Mouse (Mus musculus) MEL (cell line): ENCODE results near the gene Gm37596. TPM values are rescaled to one million over a fixed set of nuclear protein-coding genes. Genes with fewer than 3 reads are reported as not detected.
"Not testable (repeated sequence)": the region's sequence is repeated elsewhere in the genome, so short reads cannot be mapped to it uniquely, and the experiment has no call there.

Experiments used
- DNase-seq: peaks from one replicate; pipeline ENCODE4 v3.0.0; 2011; ENCODE audit warnings: low read depth, low spot score
- H3K27ac ChIP-seq: 2 replicates; pipeline ENCODE4 v1.5.1; 2012; ENCODE audit warnings: low read depth, mild to moderate bottlenecking, control low read depth, low read length, moderate library complexity; ENCODE audit not compliant: control insufficient read depth
- H3K27me3 ChIP-seq, 2 experiments: fragments of 150-350 bp in 1 of 2; sonication (generic) in 1 of 2; 2 replicates each; pipeline ENCODE4 v1.6.1; 2012; ENCODE audit warnings: low read length in 2 of 2, mild to moderate bottlenecking in 2 of 2, improper control_type of control experiment in 1 of 2, moderate library complexity in 1 of 2; ENCODE audit not compliant: insufficient read depth in 2 of 2, control insufficient read depth in 1 of 2
- H3K36me3 ChIP-seq, 2 experiments: 2 replicates each; pipeline ENCODE4 v1.6.1; 2012 to 2014; ENCODE audit warnings: low read length in 2 of 2, improper control_type of control experiment in 1 of 2, inconsistent platforms in 1 of 2, mild to moderate bottlenecking in 1 of 2; ENCODE audit not compliant: insufficient read depth in 2 of 2, control insufficient read depth in 1 of 2
- H3K4me1 ChIP-seq, 2 experiments: fragments of 150-350 bp in 1 of 2; sonication (generic) in 1 of 2; 2 replicates each; pipeline ENCODE4 v1.6.1; 2012; ENCODE audit warnings: low read length in 2 of 2, improper control_type of control experiment in 1 of 2, mild to moderate bottlenecking in 1 of 2; ENCODE audit not compliant: insufficient read depth in 2 of 2, control insufficient read depth in 1 of 2
- H3K4me3 ChIP-seq, 2 experiments: fragments of 150-350 bp in 1 of 2; sonication (generic) in 1 of 2; 2 replicates each; pipeline ENCODE4 v1.5.1; 2012; ENCODE audit warnings: low read depth in 2 of 2, low read length in 2 of 2, mild to moderate bottlenecking in 2 of 2, moderate library complexity in 2 of 2, control low read depth in 1 of 2, improper control_type of control experiment in 1 of 2; ENCODE audit not compliant: control insufficient read depth in 1 of 2, insufficient read depth in 1 of 2
- H3K79me2 ChIP-seq: 2 replicates; pipeline ENCODE4 v1.6.1; 2012; ENCODE audit warnings: mild to moderate bottlenecking, low read length, moderate library complexity; ENCODE audit not compliant: control insufficient read depth, poor library complexity, insufficient read depth
- H3K9ac ChIP-seq: 2 replicates; pipeline ENCODE4 v1.6.1; 2012; ENCODE audit warnings: low read depth, mild to moderate bottlenecking, control low read depth, low read length, moderate library complexity; ENCODE audit not compliant: control insufficient read depth, poor library complexity, severe bottlenecking
- H3K9me3 ChIP-seq: fragments of 150-350 bp; sonication (generic); replicated peaks from 2 replicates; pipeline ENCODE4 v1.6.1; 2012; ENCODE audit warnings: mild to moderate bottlenecking, low read length, improper control_type of control experiment, moderate library complexity; ENCODE audit not compliant: insufficient read depth
- polyA plus RNA-seq, 2 experiments: library from polyadenylated mRNA; stranded (reverse) in 1 of 2; unstranded in 1 of 2; fragments of >175 nt in 1 of 2; fragments of >200 nt in 1 of 2; gene quantifications; 2 replicates each; pipeline versions ENCODE4 v1.2.1 to v1.2.4; 2012; ENCODE audit warnings: low replicate concordance in 2 of 2, low read depth in 1 of 2; ENCODE audit not compliant: insufficient read length in 2 of 2, insufficient read depth in 1 of 2, missing spikeins in 1 of 2
- total RNA-seq: library from RNA; depleted of rRNA; stranded (reverse); fragments of 300-350 nt; gene quantifications from 2 replicates; pipeline ENCODE4 v1.2.3, GENCODE M21; 2012; rRNA removed

Gm37596 gene
- total RNA-seq: 0.26 TPM in 1 of 2 replicates, not detected in the other
- polyA plus RNA-seq: under 1 TPM in 1 of 2 experiments, not detected in 1; 0.10 TPM

DNA sequence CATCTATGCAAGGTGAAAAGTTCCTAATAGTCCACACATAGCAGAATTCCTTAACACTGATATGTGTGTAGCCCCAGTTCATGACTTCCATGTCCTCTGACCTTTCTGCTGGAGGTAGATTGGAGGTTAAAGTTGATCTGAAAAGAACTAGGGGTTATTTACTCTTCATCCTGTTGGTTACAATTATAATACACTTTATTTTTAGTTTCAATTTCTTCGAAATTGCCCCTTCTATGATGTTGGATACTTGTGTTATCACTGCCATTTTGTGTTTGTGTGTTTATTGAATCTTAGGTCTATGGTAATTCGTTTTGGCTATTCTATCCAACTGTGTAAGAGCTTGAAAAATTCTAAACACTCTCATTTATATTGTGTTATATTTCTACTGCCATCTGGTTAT is at the start of gene Gm37596:
TSS of gene Gm37596 (minus strand) at position 101 of the 400 bp plus-strand sequence.
- H3K79me2 ChIP-seq: not testable (repeated sequence)

GRCm38 (mm10) chr3:93708969-93709637 is 16.2 kb upstream of the Gm37596 start:
- DNase-seq, H3K36me3 ChIP-seq, H3K4me3 ChIP-seq, H3K4me1 ChIP-seq, H3K27ac ChIP-seq, H3K79me2 ChIP-seq, H3K9me3 ChIP-seq, H3K27me3 ChIP-seq, H3K9ac ChIP-seq: not testable (repeated sequence)

More for the DNA sequence above, at the start of gene Gm37596:
- H3K27ac ChIP-seq, H3K4me1 ChIP-seq, H3K27me3 ChIP-seq, H3K9me3 ChIP-seq, H3K9ac ChIP-seq, DNase-seq, H3K36me3 ChIP-seq, H3K4me3 ChIP-seq: not testable (repeated sequence)

DNA sequence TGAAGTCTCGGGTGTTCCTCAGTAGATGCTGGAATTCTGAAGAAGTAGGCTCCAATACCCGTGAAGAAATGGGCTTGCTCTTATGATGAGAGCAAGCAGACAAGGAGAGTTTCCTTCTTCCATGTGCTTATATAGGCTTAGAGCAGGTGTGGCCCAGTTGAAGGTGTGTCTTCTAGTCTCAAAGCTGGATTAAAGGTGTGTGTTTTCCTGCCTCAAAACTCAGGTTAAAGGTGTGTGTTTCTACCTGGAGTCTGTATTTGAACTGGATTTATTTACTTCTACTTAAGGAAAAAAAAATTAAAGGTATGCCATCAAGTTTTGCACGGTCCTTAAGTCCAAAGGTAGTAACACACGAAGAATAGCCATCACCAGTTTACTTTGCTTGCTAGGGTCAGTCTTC is 16.7 kb downstream of the Gm37596 start, which contains the start of gene Tdpoz1:
TSS of gene Tdpoz1 (minus strand) at position 101 of the 400 bp plus-strand sequence.
- not testable (repeated sequence) for H3K27ac ChIP-seq, H3K27me3 ChIP-seq, H3K9me3 ChIP-seq, H3K4me3 ChIP-seq, H3K4me1 ChIP-seq, H3K79me2 ChIP-seq, H3K36me3 ChIP-seq, H3K9ac ChIP-seq, DNase-seq

- H3K27ac ChIP-seq, H3K9me3 ChIP-seq, H3K4me1 ChIP-seq, H3K27me3 ChIP-seq, H3K36me3 ChIP-seq, H3K4me3 ChIP-seq, H3K9ac ChIP-seq, DNase-seq, H3K79me2 ChIP-seq: not testable (repeated sequence)
Measured at GRCm38 (mm10) chr3:93670805-93671503, 21.9 kb downstream of the Gm37596 start.
